Mouse (Mus musculus) embryonic facial prominence, embryonic 13.5 days (tissue): ENCODE data around the gene Eef1akmt3. TPM values are rescaled to one million over a fixed set of nuclear protein-coding genes. Genes with fewer than 3 reads are reported as not detected.

ENCODE experiments used
- ATAC-seq: fragments of 200-750 bp; cut with Nextera tagmentation; 2 replicates; pipeline ENCODE4 v1.8.0; 2017; ENCODE audit warnings: low read depth; ENCODE audit not compliant: insufficient number of reproducible peaks, insufficient read depth, low FRiP score, low TSS enrichment
- H3K27ac ChIP-seq: fragments of 300-500 bp; sonication (generic); 2 replicates; pipeline ENCODE4 v1.5.1; 2015; ENCODE audit warnings: moderate library complexity, mild to moderate bottlenecking, inconsistent platforms
- H3K27me3 ChIP-seq: fragments of 300-500 bp; sonication (generic); 2 replicates; pipeline ENCODE4 v1.6.1; 2015; ENCODE audit warnings: mild to moderate bottlenecking, inconsistent platforms
- H3K36me3 ChIP-seq: fragments of 300-500 bp; sonication (generic); 2 replicates; pipeline ENCODE4 v1.6.1; 2015; ENCODE audit warnings: mild to moderate bottlenecking, inconsistent platforms
- H3K4me1 ChIP-seq: fragments of 300-500 bp; sonication (generic); 2 replicates; pipeline ENCODE4 v1.6.1; 2015; ENCODE audit warnings: inconsistent platforms
- H3K4me2 ChIP-seq: fragments of 300-500 bp; sonication (generic); 2 replicates; pipeline ENCODE4 v1.6.1; 2015; ENCODE audit warnings: moderate library complexity, mild to moderate bottlenecking, inconsistent platforms
- H3K4me3 ChIP-seq: fragments of 300-500 bp; sonication (generic); 2 replicates; pipeline ENCODE4 v1.5.1; 2015; ENCODE audit warnings: mild to moderate bottlenecking, inconsistent platforms
- H3K9ac ChIP-seq: fragments of 300-500 bp; sonication (generic); 2 replicates; pipeline ENCODE4 v1.6.1; 2015; ENCODE audit warnings: mild to moderate bottlenecking, inconsistent platforms
- H3K9me3 ChIP-seq: fragments of 300-500 bp; sonication (generic); 2 replicates; pipeline ENCODE4 v1.6.1; 2016; ENCODE audit warnings: inconsistent platforms
- WGBS: fragments of 180-500 bp; shearing (Covaris S2); methylation state at CpG from one replicate; pipeline ENCODE4 v1.1.7; 2015; ENCODE audit warnings: mixed read lengths; 5-methylcytosine and 5-hydroxymethylcytosine counted together
- polyA plus RNA-seq: library from polyadenylated mRNA; unstranded; fragments of >200 nt; fragmentation: Nextera tagmentation; extraction: Ambion mirVana; gene quantifications from 2 replicates; pipeline ENCODE4 v1.2.1, GENCODE M21; 2015

Gene Eef1akmt3
- polyA plus RNA-seq, 1 experiment from 2014 or later, result 0.81 TPM

- no peak for ATAC-seq
- 75% methylated on average over 5 of the region's 5 CpGs for WGBS
- Histone ChIP-seq H3K4me2 (no peak overlapping the region), H3K9me3 (no peaks in the 10 kb centered on the region), H3K27me3 (no peaks in the 10 kb centered on the region), H3K36me3 (peaks cover 35% of the 10 kb centered on the region), H3K27ac (peak overlapping the region; percentile 74), H3K4me1 (peaks cover 74% of the 10 kb centered on the region), H3K9ac (0 out of 2 replicates have a peak overlapping the region, but pooled peaks have one; percentile 27), H3K4me3 (no peak overlapping the region)
These were observed 52.7 kb downstream of the Eef1akmt3 start for GRCm38 (mm10) chr10:126988513-126989165.

DNA sequence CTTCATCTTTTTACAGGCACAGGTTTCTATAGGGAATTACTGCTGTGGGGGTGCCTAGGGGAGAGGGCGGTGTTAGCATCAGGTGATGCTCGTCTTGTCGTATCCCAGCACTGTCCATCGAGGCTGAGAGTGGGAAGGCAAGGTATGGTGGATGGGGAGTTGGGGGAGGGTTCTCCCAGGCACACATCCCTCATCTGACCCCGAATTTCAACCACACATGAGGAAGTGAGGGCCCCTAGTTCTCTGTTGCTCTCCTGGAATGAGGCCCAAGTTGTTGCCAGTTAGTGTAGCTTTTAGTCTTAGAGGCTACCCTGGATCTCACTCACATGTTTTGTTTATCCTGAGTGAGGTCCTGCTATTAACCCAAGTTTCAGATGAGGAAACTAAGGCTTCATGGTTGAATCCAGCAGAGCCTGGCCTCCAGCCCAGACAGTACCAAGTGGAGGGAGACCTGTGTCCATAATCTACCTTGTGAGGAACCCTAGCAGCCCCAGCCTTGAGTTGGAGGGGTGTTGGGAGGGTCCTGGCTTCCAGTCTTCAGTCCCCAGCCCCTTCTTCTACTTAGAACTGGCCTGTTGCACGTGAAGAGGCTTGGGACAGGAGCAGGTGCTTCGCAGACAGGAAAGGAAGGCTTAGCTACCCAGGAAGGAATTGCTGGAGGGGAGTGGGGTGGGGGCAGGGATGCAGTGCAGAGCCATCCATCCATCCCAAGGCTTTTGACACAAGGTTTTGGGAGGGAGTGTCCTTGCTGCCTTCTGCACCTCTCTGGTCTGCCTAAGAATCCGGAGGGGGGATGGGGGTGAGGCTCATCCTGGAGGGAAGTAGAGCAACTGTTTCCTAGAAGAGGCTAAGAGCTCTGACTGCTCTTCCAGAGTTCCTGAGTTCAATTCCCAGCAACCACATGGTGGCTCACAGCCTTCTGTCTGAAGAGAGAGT, 53.9 kb downstream of the Eef1akmt3 start:
- H3K27me3 ChIP-seq, result no peaks in the 10 kb centered on the region
- H3K4me1 ChIP-seq, result peaks cover 86% of the 10 kb centered on the region
- no peak overlapping the region for H3K9ac ChIP-seq
- no peaks in the 10 kb centered on the region for H3K9me3 ChIP-seq
- WGBS, result 54% methylated on average over 8 of the region's 8 CpGs
- H3K4me2 ChIP-seq, result peak overlapping the region; percentile 7
- no peak for ATAC-seq
- peaks cover 30% of the 10 kb centered on the region for H3K36me3 ChIP-seq
- peak overlapping the region; percentile 74 for H3K27ac ChIP-seq
- no peak overlapping the region for H3K4me3 ChIP-seq

- Histone ChIP-seq H3K36me3 (peaks cover 21% of the 10 kb centered on the region), H3K27me3 (no peaks in the 10 kb centered on the region), H3K27ac (peak overlapping the region; percentile 74), H3K4me1 (peaks cover 95% of the 10 kb centered on the region), H3K4me3 (0 out of 2 replicates have a peak overlapping the region, but pooled peaks have one; percentile 11), H3K9me3 (no peaks in the 10 kb centered on the region), H3K9ac (no peak overlapping the region; the same call in 1 of the 2 replicates), H3K4me2 (peak overlapping the region; percentile 7; the same call in 1 of the 2 replicates)
- ATAC-seq, result 0 out of 2 replicates have a peak, but pooled peaks have one; percentile 27
- WGBS, result 50% methylated on average over 4 of the region's 4 CpGs
These were observed 54.8 kb downstream of the Eef1akmt3 start for GRCm38 (mm10) chr10:126986541-126986961.

GRCm38 (mm10) chr10:126985579-126985978, 55.7 kb downstream of the Eef1akmt3 start:
- Histone ChIP-seq H3K27me3 (no peaks in the 10 kb centered on the region), H3K9ac (no peak overlapping the region), H3K4me1 (peaks cover 98% of the 10 kb centered on the region), H3K36me3 (peaks cover 15% of the 10 kb centered on the region), H3K4me2 (peak overlapping the region; percentile 7; the same call in 1 of the 2 replicates), H3K27ac (peak overlapping the region; percentile 74; the same call in 1 of the 2 replicates), H3K9me3 (no peaks in the 10 kb centered on the region), H3K4me3 (no peak overlapping the region)
- 95% methylated on average over 9 of the region's 9 CpGs for WGBS
- ATAC-seq, result no peak

- Histone ChIP-seq H3K27me3 (no peaks in the 10 kb centered on the region), H3K9me3 (no peaks in the 10 kb centered on the region), H3K27ac (peak overlapping the region; percentile 61), H3K4me1 (peaks cover 93% of the 10 kb centered on the region), H3K4me2 (peak overlapping the region; percentile 99), H3K36me3 (peaks cover 15% of the 10 kb centered on the region), H3K9ac (0 out of 2 replicates have a peak overlapping the region, but pooled peaks have one; percentile 47), H3K4me3 (peak overlapping the region; percentile 8; the same call in 1 of the 2 replicates)
- ATAC-seq, result no peak
- 79% methylated on average over 4 of the region's 4 CpGs for WGBS
These were observed 56.2 kb downstream of the Eef1akmt3 start for GRCm38 (mm10) chr10:126985127-126985526.

DNA sequence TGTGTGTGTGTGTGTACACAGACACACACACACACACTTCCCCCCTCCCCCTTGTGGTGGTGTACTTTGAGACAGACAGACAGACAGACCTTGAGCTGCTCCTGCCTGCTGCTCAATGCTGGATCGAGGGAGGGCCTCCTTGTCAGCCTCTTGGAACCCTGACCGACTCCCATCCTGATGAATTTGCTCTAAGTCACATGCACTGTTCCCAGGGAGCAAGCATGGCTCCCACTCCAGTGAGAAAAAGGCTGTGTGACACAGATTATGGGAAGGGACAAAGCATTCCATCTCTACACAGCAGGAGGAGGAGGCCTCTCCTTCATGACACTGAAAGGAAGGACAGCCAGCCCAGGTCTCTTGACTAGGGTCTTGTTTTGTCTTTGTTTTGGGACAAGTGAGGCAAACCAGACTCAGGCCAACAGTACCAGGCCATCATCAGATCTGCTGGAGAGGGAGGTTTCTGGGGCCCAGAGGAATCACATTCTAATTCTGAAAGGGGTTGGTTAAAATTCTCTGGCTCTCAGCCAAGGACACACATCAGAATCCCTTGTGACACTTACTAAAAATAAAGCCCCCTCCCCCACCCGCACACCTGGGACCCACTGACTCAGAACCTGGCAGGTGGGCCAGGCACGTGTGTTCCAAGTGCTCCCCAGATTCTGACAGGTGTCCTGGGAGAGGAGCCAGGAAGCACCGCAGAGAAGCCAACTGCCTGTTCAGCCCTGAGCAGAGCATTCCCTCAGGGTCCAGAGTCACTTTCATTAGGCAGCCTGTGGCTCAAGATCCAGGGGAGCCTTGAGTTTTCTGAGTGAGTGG, 56.9 kb downstream of the Eef1akmt3 start:
- Histone ChIP-seq H3K9ac (peak overlapping the region; percentile 47), H3K27me3 (no peaks in the 10 kb centered on the region), H3K27ac (peak overlapping the region; percentile 61), H3K9me3 (no peaks in the 10 kb centered on the region), H3K4me1 (peaks cover 87% of the 10 kb centered on the region), H3K36me3 (peaks cover 15% of the 10 kb centered on the region), H3K4me2 (peak overlapping the region; percentile 99), H3K4me3 (peak overlapping the region; percentile 8)
- ATAC-seq, result no peak
- WGBS, result 45% methylated on average over 5 of the region's 5 CpGs

DNA sequence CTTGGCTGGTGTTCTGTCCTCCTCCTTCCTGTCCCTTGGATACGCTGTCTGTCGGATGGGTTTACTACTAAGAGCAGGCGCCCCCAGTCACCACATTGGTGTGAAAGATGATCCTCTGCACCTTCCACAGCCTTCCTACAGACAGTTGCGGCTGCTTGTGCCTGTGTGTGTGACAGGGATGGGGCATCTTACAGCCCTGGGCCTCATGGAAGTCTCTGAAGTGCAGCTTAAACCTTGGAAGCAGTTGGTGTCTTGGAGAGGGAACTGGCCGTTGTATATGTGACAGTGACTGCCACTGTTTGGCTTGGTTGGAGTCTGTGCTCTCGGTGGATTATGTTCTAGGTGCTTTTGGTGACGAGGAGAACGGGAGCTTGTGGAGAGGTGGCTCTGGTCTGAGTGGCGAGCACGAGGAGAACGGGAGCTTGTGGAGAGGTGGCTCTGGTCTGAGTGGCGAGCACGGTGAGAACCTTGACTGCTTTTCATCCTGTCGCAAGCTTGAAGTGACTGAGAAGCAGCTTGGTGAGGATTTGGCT, 58.1 kb downstream of the Eef1akmt3 start:
- Histone ChIP-seq H3K36me3 (peaks cover 11% of the 10 kb centered on the region; the same call in 1 of the 2 replicates), H3K4me1 (peaks cover 77% of the 10 kb centered on the region), H3K9me3 (no peaks in the 10 kb centered on the region), H3K27me3 (no peaks in the 10 kb centered on the region), H3K4me3 (peak overlapping the region; percentile 95), H3K4me2 (peak overlapping the region; percentile 99), H3K27ac (peak overlapping the region; percentile 44; the same call in 1 of the 2 replicates), H3K9ac (peak overlapping the region; percentile 99)
- no peak for ATAC-seq
- WGBS, result 49% methylated on average over 14 of the region's 14 CpGs

DNA sequence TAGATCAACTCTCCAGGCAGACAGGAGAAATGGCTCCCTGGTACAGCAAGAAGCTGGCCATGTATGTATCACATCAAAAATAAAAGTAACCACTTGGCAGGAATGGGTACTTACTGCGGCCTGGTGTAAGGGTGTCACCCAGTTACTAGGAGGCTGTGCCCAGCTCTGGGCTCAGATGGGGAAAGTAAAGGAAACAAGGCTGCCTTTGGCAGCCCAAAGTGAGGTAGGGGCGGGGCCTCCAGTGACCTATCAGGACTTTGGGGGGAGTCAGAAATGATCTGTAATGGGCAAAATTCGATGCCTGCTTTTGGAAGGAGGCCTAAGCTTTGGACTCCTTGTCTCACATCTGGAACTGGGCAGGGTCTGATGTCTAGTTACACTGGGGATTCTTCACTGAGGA, 59.6 kb downstream of the Eef1akmt3 start:
- peak overlapping the region; percentile 95 for H3K4me3 ChIP-seq
- peaks cover 11% of the 10 kb centered on the region; the same call in 1 of the 2 replicates for H3K36me3 ChIP-seq
- H3K9ac ChIP-seq, result peak overlapping the region; percentile 99
- no peaks in the 10 kb centered on the region for H3K27me3 ChIP-seq
- ATAC-seq, result no peak
- H3K4me1 ChIP-seq, result peaks cover 69% of the 10 kb centered on the region
- H3K4me2 ChIP-seq, result peak overlapping the region; percentile 99
- WGBS, result 44% methylated on average over 3 of the region's 3 CpGs
- H3K27ac ChIP-seq, result peak overlapping the region; percentile 100; the same call in 1 of the 2 replicates
- H3K9me3 ChIP-seq, result no peaks in the 10 kb centered on the region
